Mouse (Mus musculus) heart, adult 2 months (tissue): Measurements from ENCODE around the gene Fgl2.

Experiments used
- CTCF ChIP-seq: fragments of 200-600 bp; IDR thresholded peaks from 2 replicates; pipeline ENCODE4 v1.8.1; 2022; ENCODE audit warnings: antibody characterized with exemption, mild to moderate bottlenecking, moderate library complexity
- EP300 ChIP-seq: fragments of 200-500 bp; IDR thresholded peaks from 2 replicates; pipeline ENCODE4 v1.6.1; 2011; ENCODE audit warnings: low read depth, low read length, control low read depth; ENCODE audit not compliant: insufficient read depth

GRCm38 (mm10) chr5:21384976-21385375, 12.5 kb downstream of the Fgl2 start:
- TF ChIP-seq CTCF (no peak), EP300 (no peak)
